Mouse (Mus musculus) MEL-GATA-1-ER (cell line): ENCODE results near the gene Gm21887.
"Not testable (repeated sequence)": the region's sequence is repeated elsewhere in the genome, so short reads cannot be mapped to it uniquely, and the experiment has no call there.

Experiments
- DNase-seq: peaks from one replicate; pipeline ENCODE4 v3.0.0-alpha.2; 2012; ENCODE audit warnings: low read depth; ENCODE audit errors: extremely low read depth

Gm21887 gene

GRCm38 (mm10) chrX:170009016-170009750, at the start of gene Gm21887:
Gene Gm21887 (plus strand): TSS chrX:170009659.
- DNase-seq = peak; percentile 96

- DNase-seq = no peak
These were observed 40.1 kb upstream of the Gm21887 start for GRCm38 (mm10) chrX:169969337-169969736.

GRCm38 (mm10) chrX:169969765-169970164, 39.7 kb upstream of the Gm21887 start:
- not testable (repeated sequence) for DNase-seq

GRCm38 (mm10) chrX:169970546-169970945, 38.9 kb upstream of the Gm21887 start:
- DNase-seq = not testable (repeated sequence)

- DNase-seq = not testable (repeated sequence)
These were observed 37.9 kb upstream of the Gm21887 start for GRCm38 (mm10) chrX:169971562-169971961.

- not testable (repeated sequence) for DNase-seq
These were observed 37.3 kb upstream of the Gm21887 start for GRCm38 (mm10) chrX:169972131-169972530.

- not testable (repeated sequence) for DNase-seq
These were observed 36.5 kb upstream of the Gm21887 start for GRCm38 (mm10) chrX:169972791-169973494.

GRCm38 (mm10) chrX:169973806-169974205, 35.7 kb upstream of the Gm21887 start:
- not testable (repeated sequence) for DNase-seq

- not testable (repeated sequence) for DNase-seq
These were observed 35.0 kb upstream of the Gm21887 start for GRCm38 (mm10) chrX:169974456-169974855.

- not testable (repeated sequence) for DNase-seq
These were observed 34.5 kb upstream of the Gm21887 start for GRCm38 (mm10) chrX:169974974-169975373.

GRCm38 (mm10) chrX:169975681-169976131, 33.8 kb upstream of the Gm21887 start:
- DNase-seq = not testable (repeated sequence)

GRCm38 (mm10) chrX:169976340-169976739, 33.1 kb upstream of the Gm21887 start:
- DNase-seq = not testable (repeated sequence)

- not testable (repeated sequence) for DNase-seq
These were observed 31.5 kb upstream of the Gm21887 start for GRCm38 (mm10) chrX:169977856-169978435.

GRCm38 (mm10) chrX:169978436-169979381, 30.8 kb upstream of the Gm21887 start:
- not testable (repeated sequence) for DNase-seq

GRCm38 (mm10) chrX:169979461-169980202, 29.8 kb upstream of the Gm21887 start:
- not testable (repeated sequence) for DNase-seq

- not testable (repeated sequence) for DNase-seq
These were observed 29.3 kb upstream of the Gm21887 start for GRCm38 (mm10) chrX:169980203-169980556.

GRCm38 (mm10) chrX:169980809-169981289, 28.6 kb upstream of the Gm21887 start:
- DNase-seq = no peak

GRCm38 (mm10) chrX:169981761-169982181, 27.7 kb upstream of the Gm21887 start:
- not testable (repeated sequence) for DNase-seq

GRCm38 (mm10) chrX:169982606-169983400, 26.7 kb upstream of the Gm21887 start:
- not testable (repeated sequence) for DNase-seq
